Mouse (Mus musculus) naive thymus-derived CD4-positive, alpha-beta T cell, adult 2 months (primary cell): ENCODE measurements around the gene Pmepa1.

Experiments used
- DNase-seq: peaks from one replicate; pipeline ENCODE4 v3.0.0-alpha.2; 2011; ENCODE audit warnings: low read depth

The Pmepa1 gene

DNA sequence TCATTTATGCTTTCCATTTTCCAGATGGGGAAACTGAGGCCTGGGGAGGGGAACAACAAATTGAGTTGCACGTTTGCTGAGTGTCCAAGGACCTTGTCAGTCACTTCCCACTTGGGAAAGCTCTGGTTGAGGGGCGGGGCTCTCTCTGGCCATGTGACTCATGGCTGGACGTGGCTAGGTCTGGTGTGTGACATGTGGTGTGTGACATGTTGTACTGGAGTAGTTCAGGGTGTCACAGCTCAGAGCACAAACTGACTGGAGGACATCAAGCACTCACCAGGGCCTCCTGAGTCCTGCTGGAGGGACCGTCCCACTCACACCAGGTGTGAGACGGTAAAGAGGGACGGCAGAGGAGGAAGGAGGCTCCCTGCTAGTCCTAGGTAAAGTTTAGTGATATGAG, 91.1 kb downstream of the Pmepa1 start:
- DNase-seq, result no peak

DNA sequence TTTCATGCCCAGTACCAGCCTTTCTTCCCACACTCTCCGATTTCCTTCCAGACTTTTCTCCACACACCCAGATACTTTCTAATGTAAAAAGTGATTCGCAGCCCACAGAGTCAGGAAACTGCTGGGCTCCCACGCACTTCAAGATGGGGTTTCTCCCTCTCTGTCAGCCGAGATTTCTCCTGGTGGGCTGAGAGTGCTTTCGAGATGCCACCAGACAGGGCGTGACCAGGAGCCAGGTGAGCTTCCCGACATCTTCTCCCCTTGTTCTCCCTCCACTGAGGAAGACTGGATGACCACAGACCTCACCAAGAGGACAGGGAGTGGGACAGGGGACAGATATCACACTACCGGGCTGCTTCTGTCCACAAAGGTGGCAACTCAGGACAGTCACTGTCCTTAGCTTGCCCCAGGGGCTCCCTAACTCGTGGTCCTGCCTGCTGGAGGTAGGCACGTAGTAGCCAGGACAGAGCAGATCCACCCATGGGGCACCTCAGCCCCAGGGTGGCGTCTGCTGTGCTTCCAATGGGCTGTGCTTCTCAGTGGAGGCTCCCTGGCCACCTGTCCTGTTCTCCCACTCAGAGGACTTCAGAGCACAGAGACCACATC, 91.8 kb downstream of the Pmepa1 start:
- DNase-seq, result peak; percentile 22

DNA sequence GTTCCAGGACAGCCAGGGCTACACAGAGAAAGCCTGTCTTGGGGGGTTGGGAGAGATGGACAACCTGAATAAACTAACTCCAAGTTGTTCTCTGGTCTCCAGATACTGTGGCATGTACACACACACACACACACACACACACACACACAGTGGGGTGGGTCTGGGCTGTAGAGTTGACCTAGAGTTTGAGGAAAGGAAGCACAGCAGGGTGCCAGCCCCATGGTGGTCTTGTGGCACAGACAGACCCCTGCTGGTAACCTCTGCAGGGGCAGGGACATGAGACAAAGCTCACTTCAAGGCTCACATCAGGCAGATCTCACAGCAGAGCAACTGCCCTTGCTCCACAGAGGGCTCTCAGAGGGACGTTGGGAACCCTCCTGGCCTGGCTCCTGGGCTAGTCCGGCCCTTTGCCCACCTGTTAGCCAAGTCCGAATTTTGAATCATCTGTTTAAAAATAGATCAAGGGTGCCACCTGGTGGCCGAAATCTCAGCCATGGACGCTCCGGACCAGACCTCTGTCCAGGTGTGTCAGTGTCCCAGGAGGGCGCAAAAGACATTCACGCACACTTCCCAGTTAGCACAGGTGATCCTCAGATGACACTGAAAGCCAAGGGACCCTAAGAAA, 92.4 kb downstream of the Pmepa1 start:
- peak; percentile 71 for DNase-seq

DNA sequence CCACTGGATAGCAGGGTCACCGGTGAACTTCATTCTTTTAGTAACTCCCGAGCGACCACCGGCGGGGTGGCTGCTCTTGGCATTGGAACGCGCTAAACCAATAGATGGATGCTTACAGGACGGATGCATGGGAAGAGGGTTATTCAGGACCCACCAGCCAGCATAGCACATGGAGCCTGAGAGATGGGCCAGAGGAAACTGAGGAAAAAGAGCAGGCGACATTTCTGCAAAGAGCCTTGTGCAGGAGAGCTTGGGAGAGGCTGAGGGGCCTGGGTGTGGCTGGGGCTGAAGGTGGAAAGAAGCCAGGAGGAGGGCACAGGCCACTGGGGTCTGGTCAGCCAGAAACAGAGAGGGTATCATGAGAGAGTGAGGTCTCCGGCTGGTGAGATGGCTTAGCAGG, 93.0 kb downstream of the Pmepa1 start:
- DNase-seq, result no peak

DNA sequence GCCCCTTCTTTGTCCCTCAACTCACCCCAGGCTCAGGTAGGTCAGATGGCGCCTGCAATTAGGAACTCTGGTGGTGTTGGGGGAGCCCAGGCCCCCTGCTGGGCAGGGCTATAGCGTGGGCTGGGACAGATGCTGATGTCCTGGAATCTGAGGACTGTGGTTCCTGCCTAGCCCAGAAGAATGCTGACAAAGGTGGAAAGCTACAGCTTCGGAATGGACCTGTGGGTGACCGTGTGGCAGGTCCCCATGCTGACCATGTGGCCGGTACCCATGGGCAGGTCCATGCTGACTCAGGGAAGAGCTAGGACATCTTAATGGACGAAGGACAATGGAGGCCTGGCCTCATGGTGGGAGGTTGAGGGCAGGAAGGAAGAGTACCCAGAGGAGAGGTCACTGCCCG, 93.5 kb downstream of the Pmepa1 start:
- no peak for DNase-seq

DNA sequence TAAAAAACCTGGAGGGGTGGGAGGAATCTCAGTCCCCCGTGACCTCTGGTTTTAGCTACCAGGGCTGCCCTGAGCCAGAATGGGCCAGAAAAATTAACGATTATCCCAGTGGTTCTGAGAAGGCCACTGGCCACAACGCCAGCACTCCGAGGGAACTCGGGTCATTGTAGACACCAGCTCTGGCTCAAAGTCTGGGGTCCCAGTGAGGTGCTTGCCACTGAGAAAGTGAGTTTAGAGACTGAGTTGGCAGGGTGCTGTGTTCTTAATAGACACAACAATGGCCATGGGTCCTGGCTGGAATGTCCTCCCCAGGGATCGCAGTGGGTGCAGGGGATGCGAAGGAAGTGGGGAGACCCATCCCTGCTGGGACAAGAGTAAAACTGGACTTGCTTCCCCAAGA, 94.4 kb downstream of the Pmepa1 start:
- no peak for DNase-seq

DNA sequence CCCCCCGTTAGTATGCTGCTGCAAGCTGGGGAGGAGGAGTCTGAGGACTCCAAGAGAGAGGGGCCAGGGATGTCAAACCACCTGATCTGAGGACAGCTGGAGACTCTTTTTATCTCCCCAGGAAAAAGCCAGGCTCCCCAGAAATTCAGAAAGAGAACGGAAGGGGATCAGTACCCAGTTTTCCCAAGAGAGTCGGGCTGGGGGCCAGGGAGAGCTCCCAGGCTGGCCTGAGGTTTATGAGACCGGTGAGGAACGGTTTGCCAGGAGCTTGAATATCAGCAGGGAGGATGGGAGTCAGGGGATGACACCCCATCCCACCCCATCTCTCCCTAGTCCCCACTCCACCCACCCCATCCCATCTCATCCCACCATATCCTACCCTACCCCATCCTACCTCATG, 94.8 kb downstream of the Pmepa1 start:
- DNase-seq, result no peak

DNA sequence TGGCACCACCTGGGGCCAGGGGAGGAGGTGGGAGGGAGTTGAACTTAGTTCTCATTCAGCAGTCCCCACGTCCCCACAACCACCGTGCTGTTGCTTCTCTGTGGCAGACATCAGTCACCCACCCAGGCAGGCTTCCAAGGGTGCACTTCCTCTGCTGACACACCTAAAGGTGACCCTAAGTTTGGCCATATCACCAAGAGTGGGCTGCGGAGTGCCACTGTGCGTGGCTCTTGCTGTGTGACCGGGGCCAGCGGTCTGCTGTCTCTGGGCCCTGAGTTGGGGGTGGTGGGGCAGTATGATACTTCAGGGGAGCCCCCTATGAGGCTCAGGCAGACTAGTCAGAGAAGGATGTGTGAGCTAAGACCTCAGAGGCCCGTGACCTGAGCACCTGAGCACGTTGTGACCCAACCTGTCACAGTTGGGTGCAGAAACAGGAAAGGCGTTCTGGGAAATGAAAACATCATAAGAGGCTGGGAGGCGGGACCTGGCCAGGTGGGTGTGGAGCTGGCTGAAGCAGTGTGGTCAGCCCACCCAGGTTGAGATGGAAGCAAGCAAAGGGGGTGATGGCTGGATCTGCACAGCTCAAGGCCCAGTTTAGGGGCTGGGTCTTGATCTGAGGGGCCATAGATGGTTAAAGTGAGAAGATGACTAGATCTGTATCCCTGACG, 95.5 kb downstream of the Pmepa1 start:
- no peak for DNase-seq

DNA sequence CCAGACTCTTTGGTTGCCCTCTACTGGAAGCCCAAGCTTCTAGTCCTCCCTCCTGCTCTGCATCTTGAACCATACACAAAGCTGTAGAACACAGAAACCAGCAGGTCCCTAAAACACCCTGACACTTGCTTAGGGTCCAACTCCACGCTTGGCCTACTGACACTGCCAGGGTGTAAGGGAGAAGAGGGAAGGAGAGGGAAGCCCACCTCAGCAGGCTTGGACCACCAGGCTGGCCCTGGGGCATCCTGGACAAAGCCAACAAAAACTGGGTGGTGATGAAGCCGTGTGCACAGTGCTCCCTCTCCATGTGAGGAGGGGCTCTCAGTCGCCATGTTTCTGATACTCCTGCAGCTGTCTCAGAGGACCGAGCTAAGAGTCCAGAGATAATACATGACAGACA, 96.3 kb downstream of the Pmepa1 start:
- DNase-seq, result no peak

DNA sequence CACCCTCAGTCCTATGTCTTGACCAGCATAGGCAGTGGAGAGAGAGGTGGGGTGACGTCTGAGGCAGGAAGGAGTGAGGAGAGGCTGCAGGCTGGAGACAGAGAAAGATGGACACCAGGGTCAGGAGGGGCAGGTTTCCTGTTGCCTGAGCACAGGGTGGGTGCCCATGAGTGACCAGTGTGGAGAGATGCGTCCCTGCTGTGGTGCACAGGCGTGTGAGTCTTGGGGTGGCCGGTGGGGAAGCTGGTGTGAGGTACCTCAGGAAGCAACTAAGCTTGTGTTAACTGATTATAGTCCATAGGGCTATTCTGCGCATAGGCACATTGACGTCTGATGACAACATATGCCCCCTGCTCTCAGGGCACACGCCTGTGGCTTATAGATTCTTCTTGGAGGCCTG, 97.3 kb downstream of the Pmepa1 start:
- DNase-seq, result no peak

DNA sequence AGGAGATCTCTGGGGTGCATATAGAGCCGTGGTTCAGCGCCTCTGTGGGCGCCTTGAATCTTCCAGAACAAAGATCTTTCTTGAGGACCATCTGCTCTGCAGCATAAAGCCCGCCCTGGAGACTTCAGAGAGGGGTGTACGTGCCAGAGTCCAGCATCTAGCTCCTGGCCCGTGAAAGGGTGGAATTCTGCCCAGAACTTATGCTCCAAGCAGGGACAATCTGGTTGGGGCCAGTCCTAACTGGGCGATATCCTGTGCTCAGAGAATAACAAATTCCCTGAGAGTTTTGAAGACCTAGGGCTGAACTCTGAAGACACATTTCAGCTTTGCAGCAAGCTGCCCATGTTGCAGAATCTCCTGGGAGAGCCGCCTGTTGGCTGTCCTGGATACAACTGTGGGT, 98.4 kb downstream of the Pmepa1 start:
- DNase-seq, result no peak

DNA sequence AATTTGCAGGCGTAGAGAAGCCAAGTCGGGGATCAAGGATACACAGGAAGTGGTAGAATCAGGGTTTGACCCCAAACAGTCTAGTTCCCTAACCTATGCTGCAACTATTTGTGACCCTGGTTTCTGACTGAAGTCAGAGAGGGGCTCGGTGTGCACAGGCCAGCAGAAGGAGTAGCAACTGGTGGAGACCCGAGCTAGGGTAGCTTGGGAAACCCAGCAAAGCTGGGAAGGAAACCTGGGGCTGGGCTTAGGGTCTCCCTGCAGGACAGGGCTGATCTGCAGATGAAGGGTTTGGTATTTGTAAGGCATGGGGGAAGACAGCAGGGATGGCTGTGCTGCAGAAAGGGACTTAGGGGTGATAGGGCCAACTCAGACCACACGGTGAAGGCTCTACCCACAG, 98.9 kb downstream of the Pmepa1 start:
- no peak for DNase-seq

DNA sequence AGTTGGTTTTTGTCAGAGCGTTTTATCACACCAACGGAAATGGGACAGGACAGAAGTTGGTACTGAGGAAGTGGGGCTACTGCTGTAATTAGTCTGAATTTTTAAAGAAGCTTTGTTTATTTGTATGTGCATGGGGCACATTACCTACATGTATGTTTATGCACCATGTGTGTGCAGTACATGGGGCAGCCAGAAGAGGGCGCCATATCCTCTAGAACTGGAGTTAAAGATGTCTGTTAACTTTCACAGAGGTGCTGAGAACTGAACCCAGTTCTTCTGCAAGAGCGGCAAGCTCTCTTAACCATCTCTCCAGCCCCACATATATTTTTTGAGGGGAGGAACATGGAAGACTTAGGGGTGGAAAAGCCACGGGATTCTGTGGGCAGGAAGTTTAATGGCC, 100.6 kb downstream of the Pmepa1 start:
- peak; percentile 26 for DNase-seq

DNA sequence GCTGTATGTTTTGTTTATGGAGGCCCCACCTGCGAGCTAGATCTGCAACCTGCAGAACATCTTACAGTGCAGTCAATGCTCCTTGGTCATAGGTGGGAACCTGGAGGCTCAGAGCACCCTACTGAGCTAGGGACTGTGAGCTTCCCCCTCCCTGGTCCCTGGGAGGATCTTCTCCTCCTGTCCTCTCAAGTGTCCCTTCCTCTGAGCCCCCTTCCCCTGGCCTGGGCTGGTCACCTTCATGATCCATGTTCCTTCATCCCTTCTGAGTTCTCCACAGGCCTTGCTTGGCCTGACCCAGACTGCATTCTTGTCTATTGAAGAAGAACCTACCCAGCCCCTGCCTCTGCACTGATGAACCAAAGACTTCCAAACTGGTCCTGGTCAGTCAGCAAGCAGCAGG, 101.8 kb downstream of the Pmepa1 start:
- no peak for DNase-seq
